Mouse (Mus musculus) ES-Bruce4 (cell line): Measurements from ENCODE around the gene Wrap53.
A peak's percentile ranks its signal among the peaks of the same experiment; 100 is the strongest.

Experiments
- CTCF ChIP-seq: IDR thresholded peaks from one replicate; pipeline ENCODE4 v1.8.1; 2011; ENCODE audit warnings: low read depth, low read length
- EP300 ChIP-seq: IDR thresholded peaks from 2 replicates; pipeline ENCODE4 v1.6.1; 2011; ENCODE audit warnings: low read depth, low read length; ENCODE audit not compliant: insufficient read depth

- TF ChIP-seq EP300 (0 out of 2 replicates have a peak, but pooled peaks have one; percentile 28), CTCF (no peak)
Observed at GRCm38 (mm10) chr11:69582230-69582805, 2.3 kb upstream of the Wrap53 start.
